Mouse (Mus musculus): ENCODE measurements around the gene Prss29. TPM values are rescaled to one million over a fixed set of nuclear protein-coding genes. Genes with fewer than 3 reads are reported as not detected.

The Prss29 gene
- total RNA-seq, 2 experiments from 2014 or later = not detected

- ATAC-seq (ENCODE audit: poor library complexity, severe bottlenecking) = no peak
Observed at GRCm38 (mm10) chr17:25341490-25341889, 23.0 kb downstream of the Prss29 start.

GRCm38 (mm10) chr17:25345462-25345861 lies 27.0 kb downstream of the Prss29 start, which contains the start of gene Tpsab1:
Tpsab1 (minus strand) TSS chr17:25345562.
- no peak for ATAC-seq (ENCODE audit: poor library complexity, severe bottlenecking)

GRCm38 (mm10) chr17:25361291-25361690 lies 42.8 kb downstream of the Prss29 start:
- ATAC-seq (ENCODE audit: poor library complexity, severe bottlenecking) = no peak

- no peak for ATAC-seq (ENCODE audit: poor library complexity, severe bottlenecking)
Observed at GRCm38 (mm10) chr17:25363726-25364125, 45.3 kb downstream of the Prss29 start.

- no peak for ATAC-seq (ENCODE audit: poor library complexity, severe bottlenecking)
Observed at GRCm38 (mm10) chr17:25366005-25366404, 47.6 kb downstream of the Prss29 start, which contains the start of gene Tpsb2. Tpsb2 (plus strand) TSS chr17:25366305.

- ATAC-seq (ENCODE audit: poor library complexity, severe bottlenecking) = no peak
Observed at GRCm38 (mm10) chr17:25368973-25369372, 50.5 kb downstream of the Prss29 start, which contains the start of gene Tpsg1. Tpsg1 (plus strand) TSS chr17:25369273.

Other genes with a start within 250 kb of the Prss29 start
- gene Tmem204, start 235.1 kb upstream of the Prss29 start, total RNA-seq (2015) = not detected in 2 replicates
- not detected in 2 replicates for gene Tmem204, start 235.1 kb upstream of the Prss29 start, total RNA-seq (2017)
- gene Telo2, start 202.7 kb upstream of the Prss29 start, total RNA-seq (2015) = 3.9 and 4.4 TPM in 2 replicates
- 8.8 and 11.3 TPM in 2 replicates for gene Telo2, start 202.7 kb upstream of the Prss29 start, total RNA-seq (2017)
- gene Ptx4, start 197.9 kb upstream of the Prss29 start, total RNA-seq (2015) = not detected in 2 replicates
- not detected in 2 replicates for gene Ptx4, start 197.9 kb upstream of the Prss29 start, total RNA-seq (2017)
- 12.3 and 13.1 TPM in 2 replicates for gene Clcn7, start 185.3 kb upstream of the Prss29 start, total RNA-seq (2015)
- 16.6 and 18.3 TPM in 2 replicates for gene Clcn7, start 185.3 kb upstream of the Prss29 start, total RNA-seq (2017)
- not detected in 2 replicates for gene Ccdc154, start 156.2 kb upstream of the Prss29 start, total RNA-seq (2015)
- gene Ccdc154, start 156.2 kb upstream of the Prss29 start, total RNA-seq (2017) = 0.11 TPM in 1 of 2 replicates, not detected in the other
- not detected in 2 replicates for gene Gm38655, start 143.2 kb upstream of the Prss29 start, total RNA-seq (2015)
- gene Gm38655, start 143.2 kb upstream of the Prss29 start, total RNA-seq (2017) = not detected in 2 replicates
- 9.7 and 10.8 TPM in 2 replicates for gene BC003965, start 134.1 kb upstream of the Prss29 start, total RNA-seq (2015)
- gene BC003965, start 134.1 kb upstream of the Prss29 start, total RNA-seq (2017) = 2.7 and 5.9 TPM in 2 replicates
- gene Unkl, start 130.3 kb upstream of the Prss29 start, total RNA-seq (2015) = 7.3 and 7.7 TPM in 2 replicates
- 7.3 and 10.5 TPM in 2 replicates for gene Unkl, start 130.3 kb upstream of the Prss29 start, total RNA-seq (2017)
- gene Gnptg, start 78.5 kb upstream of the Prss29 start, total RNA-seq (2015) = 17.1 and 19.0 TPM in 2 replicates
- gene Gnptg, start 78.5 kb upstream of the Prss29 start, total RNA-seq (2017) = 12.3 and 13.0 TPM in 2 replicates
- gene Tsr3, start 78.5 kb upstream of the Prss29 start, total RNA-seq (2015) = 7.3 and 9.2 TPM in 2 replicates
- gene Tsr3, start 78.5 kb upstream of the Prss29 start, total RNA-seq (2017) = 15.0 and 22.8 TPM in 2 replicates
- gene Baiap3, start 62.3 kb upstream of the Prss29 start, total RNA-seq (2015) = 3.3 and 3.7 TPM in 2 replicates
- gene Baiap3, start 62.3 kb upstream of the Prss29 start, total RNA-seq (2017) = 1.8 and 4.0 TPM in 2 replicates
- gene Ube2i, start 44.0 kb upstream of the Prss29 start, total RNA-seq (2015) = 270 and 309 TPM in 2 replicates
- gene Ube2i, start 44.0 kb upstream of the Prss29 start, total RNA-seq (2017) = 214 and 226 TPM in 2 replicates
- 432 and 451 TPM in 2 replicates for gene Prss34, start 20.3 kb upstream of the Prss29 start, total RNA-seq (2015)
- gene Prss34, start 20.3 kb upstream of the Prss29 start, total RNA-seq (2017) = 249 and 277 TPM in 2 replicates
- gene Prss28, start 10.0 kb upstream of the Prss29 start, total RNA-seq (2015) = 0.18 and 1.8 TPM in 2 replicates
- gene Prss28, start 10.0 kb upstream of the Prss29 start, total RNA-seq (2017) = 1.3 and 2.0 TPM in 2 replicates
- not detected in 2 replicates for gene Tpsab1, start 26.9 kb downstream of the Prss29 start, total RNA-seq (2015)
- not detected in 2 replicates for gene Tpsab1, start 26.9 kb downstream of the Prss29 start, total RNA-seq (2017)
- gene Tpsb2, start 47.7 kb downstream of the Prss29 start, total RNA-seq (2015) = not detected in 2 replicates
- gene Tpsb2, start 47.7 kb downstream of the Prss29 start, total RNA-seq (2017) = not detected in 2 replicates
- not detected in 2 replicates for gene Tpsg1, start 50.6 kb downstream of the Prss29 start, total RNA-seq (2015)
- not detected in 2 replicates for gene Tpsg1, start 50.6 kb downstream of the Prss29 start, total RNA-seq (2017)
- 0.05 TPM in 1 of 2 replicates, not detected in the other for gene Cacna1h, start 115.1 kb downstream of the Prss29 start, total RNA-seq (2015)
- not detected in 2 replicates for gene Cacna1h, start 115.1 kb downstream of the Prss29 start, total RNA-seq (2017)
- gene Tekt4, start 136.0 kb downstream of the Prss29 start, total RNA-seq (2015) = not detected in 2 replicates
- not detected in 2 replicates for gene Tekt4, start 136.0 kb downstream of the Prss29 start, total RNA-seq (2017)
- gene Sstr5, start 178.6 kb downstream of the Prss29 start, total RNA-seq (2015) = not detected in 2 replicates
- not detected in 2 replicates for gene Sstr5, start 178.6 kb downstream of the Prss29 start, total RNA-seq (2017)

All from megakaryocyte, adult 5-6 weeks (primary cell).